Mouse (Mus musculus) lung, embryonic 14.5 days (tissue): ENCODE results near the gene Tmem169. TPM values are rescaled to one million over a fixed set of nuclear protein-coding genes. Genes with fewer than 3 reads are reported as not detected.

Experiments used
- ATAC-seq: fragments of 200-750 bp; cut with Nextera tagmentation; 2 replicates; pipeline ENCODE4 v1.8.0; 2017; ENCODE audit warnings: mild to moderate bottlenecking, moderate TSS enrichment, moderate library complexity; ENCODE audit not compliant: insufficient read depth
- DNase-seq: peaks from one replicate; pipeline ENCODE4 v3.0.0-alpha.2; 2015
- H3K27ac ChIP-seq: fragments of 300-500 bp; sonication (generic); 2 replicates; pipeline ENCODE4 v1.5.1; 2014; ENCODE audit warnings: low read depth, mild to moderate bottlenecking, moderate library complexity
- H3K27me3 ChIP-seq: fragments of 300-500 bp; sonication (generic); 2 replicates; pipeline ENCODE4 v1.6.1; 2014; ENCODE audit warnings: low read length, control low read depth; ENCODE audit not compliant: insufficient read depth
- H3K36me3 ChIP-seq: fragments of 300-500 bp; sonication (generic); 2 replicates; pipeline ENCODE4 v1.6.1; 2014; ENCODE audit warnings: control low read depth; ENCODE audit not compliant: insufficient read depth
- H3K4me1 ChIP-seq: fragments of 300-500 bp; sonication (generic); 2 replicates; pipeline ENCODE4 v1.6.1; 2014; ENCODE audit warnings: antibody characterized with exemption, control low read depth; ENCODE audit not compliant: insufficient read depth
- H3K4me2 ChIP-seq: fragments of 300-500 bp; sonication (generic); 2 replicates; pipeline ENCODE4 v1.6.1; 2014; ENCODE audit warnings: mild to moderate bottlenecking
- H3K4me3 ChIP-seq: fragments of 300-500 bp; sonication (generic); 2 replicates; pipeline ENCODE4 v1.5.1; 2014; ENCODE audit warnings: low read depth, low read length
- H3K9ac ChIP-seq: fragments of 300-500 bp; sonication (generic); 2 replicates; pipeline ENCODE4 v1.6.1; 2014
- H3K9me3 ChIP-seq: fragments of 300-500 bp; sonication (generic); 2 replicates; pipeline ENCODE4 v1.6.1; 2016; ENCODE audit warnings: low read depth, low read length, control low read depth
- CTCF ChIP-seq: IDR thresholded peaks from 2 replicates; pipeline ENCODE4 v1.5.1; 2016; ENCODE audit warnings: antibody characterized with exemption, low read depth
- WGBS: fragments of 180-500 bp; shearing (Covaris S2); extraction: QIAGEN DNeasy Blood & Tissue Kit; methylation state at CpG from one replicate; pipeline ENCODE4 v1.1.7; 2014; 5-methylcytosine and 5-hydroxymethylcytosine counted together
- polyA plus RNA-seq: library from polyadenylated mRNA; unstranded; fragments of >200 nt; fragmentation: Nextera tagmentation; extraction: Ambion mirVana; gene quantifications from 2 replicates; pipeline ENCODE4 v1.2.1, GENCODE M21; 2014

Gene Tmem169
- polyA plus RNA-seq, 1 experiment from 2014 or later = 2.3 TPM

DNA sequence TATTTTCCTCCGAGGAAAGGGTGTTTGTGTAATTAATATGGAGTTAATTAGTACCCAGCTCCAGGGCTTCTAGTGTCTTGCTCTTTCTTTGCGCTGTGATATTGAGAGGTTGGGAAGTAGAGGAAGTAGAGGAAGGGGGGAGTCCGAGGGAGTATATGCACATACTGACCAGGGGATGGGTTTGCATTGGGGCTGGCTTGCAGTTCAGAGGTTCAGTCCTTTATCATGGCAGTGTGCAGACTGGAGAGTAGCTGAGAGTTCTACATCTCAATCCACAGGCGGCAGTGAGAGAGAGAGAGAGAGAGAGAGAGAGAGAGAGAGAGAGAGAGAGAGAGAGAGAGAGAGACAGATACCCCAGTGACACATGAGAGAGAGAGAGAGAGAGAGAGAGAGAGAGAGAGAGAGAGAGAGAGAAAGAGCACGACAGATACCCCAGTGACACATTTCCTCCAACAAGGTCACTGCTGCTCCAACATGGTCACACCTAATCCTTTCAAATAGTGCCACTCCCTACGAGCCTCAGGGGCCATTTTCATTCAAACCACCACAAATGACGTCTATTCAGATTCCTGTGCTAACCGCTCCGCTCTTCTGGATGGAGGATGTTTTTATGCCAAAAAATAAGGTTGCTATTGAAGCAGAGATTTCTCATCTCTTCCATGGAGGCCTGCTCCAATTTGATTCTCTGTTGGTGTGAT lies 28.7 kb downstream of the Tmem169 start:
- TF ChIP-seq CTCF = no peak
- peaks cover 24% of the 10 kb centered on the region; the same call in 1 of the 2 replicates for H3K36me3 ChIP-seq
- no peak overlapping the region for H3K27ac ChIP-seq
- 81% methylated on average over 9 of the region's 9 CpGs for WGBS
- no peak overlapping the region for H3K4me2 ChIP-seq
- no peak for ATAC-seq
- no peak overlapping the region for H3K9ac ChIP-seq
- no peak overlapping the region for H3K4me3 ChIP-seq
- H3K27me3 ChIP-seq = no peaks in the 10 kb centered on the region
- H3K9me3 ChIP-seq = no peaks in the 10 kb centered on the region
- DNase-seq = no peak
- no peaks in the 10 kb centered on the region for H3K4me1 ChIP-seq

DNA sequence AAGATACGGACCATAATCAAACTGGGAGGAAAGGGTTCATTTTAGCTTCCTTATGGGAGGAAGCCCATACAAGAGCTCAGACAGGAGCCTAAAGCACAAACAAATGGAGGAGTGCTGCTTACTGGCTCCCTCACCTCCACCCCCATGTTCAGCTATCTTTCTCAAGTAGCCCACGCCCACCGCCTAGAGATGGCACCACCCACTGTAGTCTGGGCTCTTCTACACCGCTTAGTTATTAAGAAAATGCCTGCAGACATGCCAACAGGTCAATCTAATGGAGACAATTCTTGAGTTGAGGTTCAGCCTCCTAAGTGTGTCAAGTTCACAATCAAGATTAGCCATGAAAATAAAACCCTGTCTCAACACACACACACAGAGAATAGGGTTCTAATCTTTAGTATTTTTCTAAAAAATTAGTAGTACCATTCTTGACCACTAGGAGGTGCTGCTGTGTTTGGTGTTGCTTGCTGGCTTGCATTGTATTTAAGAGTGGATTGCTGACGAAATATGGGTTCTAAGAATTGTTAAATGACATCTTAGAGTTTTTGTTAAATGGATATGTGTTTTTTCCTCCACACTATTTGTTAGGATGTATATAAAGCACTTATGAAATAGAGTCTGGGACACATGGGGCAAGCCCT lies 29.4 kb downstream of the Tmem169 start:
- H3K4me3 ChIP-seq = no peak overlapping the region
- H3K4me2 ChIP-seq = no peak overlapping the region
- peak; percentile 74 for DNase-seq
- H3K4me1 ChIP-seq = no peaks in the 10 kb centered on the region
- WGBS = 72% methylated on average over 5 of the region's 5 CpGs
- no peaks in the 10 kb centered on the region for H3K27me3 ChIP-seq
- H3K9ac ChIP-seq = no peak overlapping the region
- peak; percentile 77 for TF ChIP-seq CTCF
- no peaks in the 10 kb centered on the region for H3K9me3 ChIP-seq
- peaks cover 24% of the 10 kb centered on the region; the same call in 1 of the 2 replicates for H3K36me3 ChIP-seq
- ATAC-seq = no peak
- no peak overlapping the region for H3K27ac ChIP-seq

DNA sequence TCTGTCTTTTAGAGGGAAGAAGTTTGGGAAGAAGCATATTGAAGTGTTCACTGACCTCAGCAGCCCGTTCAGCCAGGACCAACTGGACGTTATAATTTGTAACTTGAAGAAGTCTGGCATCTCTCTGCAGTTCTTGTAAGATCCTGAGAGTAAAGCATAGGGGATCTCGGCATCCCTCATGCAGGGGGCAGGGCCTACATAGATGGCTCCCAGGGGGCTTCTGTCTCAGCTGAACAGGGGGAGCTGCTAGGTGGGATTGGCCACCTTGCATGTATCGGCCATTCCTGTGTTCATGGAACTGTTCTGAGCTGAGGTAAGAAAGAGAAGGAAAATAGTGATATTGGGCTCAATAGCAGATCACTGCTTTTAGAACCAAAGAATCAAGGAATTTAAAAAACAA lies 31.3 kb downstream of the Tmem169 start:
- Histone ChIP-seq H3K4me3 (no peak overlapping the region), H3K4me1 (no peaks in the 10 kb centered on the region), H3K27ac (no peak overlapping the region), H3K27me3 (no peaks in the 10 kb centered on the region), H3K4me2 (no peak overlapping the region), H3K9ac (no peak overlapping the region), H3K36me3 (peaks cover 33% of the 10 kb centered on the region), H3K9me3 (no peaks in the 10 kb centered on the region)
- 82% methylated on average over 4 of the region's 4 CpGs for WGBS
- no peak for ATAC-seq
- no peak for DNase-seq
- TF ChIP-seq CTCF = no peak

DNA sequence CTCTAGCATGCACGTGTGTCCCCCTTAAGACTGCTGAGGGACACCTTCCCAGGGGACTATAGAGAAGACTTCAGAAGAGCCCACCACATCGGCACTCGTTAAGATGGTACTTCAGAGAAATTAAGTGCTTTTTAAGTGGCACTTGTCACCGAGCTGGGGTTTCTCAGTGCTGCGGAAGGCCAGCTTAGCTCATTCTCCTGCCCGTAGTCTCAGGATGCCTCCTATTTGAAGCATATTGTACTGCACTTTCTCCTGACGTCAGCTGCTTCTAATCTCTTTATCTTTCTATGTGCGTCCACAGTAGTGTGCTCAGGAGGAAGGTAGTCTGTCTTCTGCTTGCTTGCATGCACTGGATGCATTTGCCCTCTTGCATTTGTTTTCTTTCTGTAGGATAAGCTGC lies 32.2 kb downstream of the Tmem169 start:
- ATAC-seq = peak; percentile 49; the same call in 1 of the 2 replicates
- Histone ChIP-seq H3K4me3 (no peak overlapping the region), H3K36me3 (peaks cover 36% of the 10 kb centered on the region), H3K9ac (no peak overlapping the region), H3K4me2 (no peak overlapping the region), H3K27ac (no peak overlapping the region), H3K9me3 (no peaks in the 10 kb centered on the region), H3K27me3 (no peaks in the 10 kb centered on the region), H3K4me1 (no peaks in the 10 kb centered on the region)
- TF ChIP-seq CTCF = peak; percentile 26; the same call in 1 of the 2 replicates
- 52% methylated on average over 8 of the region's 8 CpGs for WGBS
- peak; percentile 47 for DNase-seq

DNA sequence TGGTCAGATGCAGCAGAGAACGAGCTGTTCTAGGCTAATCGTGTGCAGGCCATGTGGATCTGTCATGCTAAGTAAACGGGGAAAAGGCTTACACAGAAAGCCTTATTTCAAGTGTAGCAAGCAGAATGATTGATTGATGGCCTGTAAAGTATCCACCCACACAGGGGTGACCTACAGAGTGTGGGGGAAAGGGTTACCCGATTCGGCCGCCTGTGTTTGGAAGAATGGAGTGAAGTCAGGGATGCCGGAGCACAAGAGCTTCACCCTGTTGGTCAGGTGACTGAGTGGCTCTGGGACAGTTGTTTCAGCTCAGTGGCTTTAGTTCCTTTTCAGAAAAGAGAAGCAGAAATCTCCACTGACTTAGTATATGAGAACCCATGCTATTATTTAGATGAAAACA lies 32.7 kb downstream of the Tmem169 start:
- no peak for ATAC-seq
- no peak overlapping the region for H3K4me3 ChIP-seq
- no peaks in the 10 kb centered on the region for H3K27me3 ChIP-seq
- TF ChIP-seq CTCF = no peak
- H3K27ac ChIP-seq = no peak overlapping the region
- no peaks in the 10 kb centered on the region for H3K9me3 ChIP-seq
- peaks cover 31% of the 10 kb centered on the region for H3K36me3 ChIP-seq
- DNase-seq = no peak
- no peaks in the 10 kb centered on the region for H3K4me1 ChIP-seq
- H3K4me2 ChIP-seq = no peak overlapping the region
- H3K9ac ChIP-seq = no peak overlapping the region
- 54% methylated on average over 7 of the region's 7 CpGs for WGBS

DNA sequence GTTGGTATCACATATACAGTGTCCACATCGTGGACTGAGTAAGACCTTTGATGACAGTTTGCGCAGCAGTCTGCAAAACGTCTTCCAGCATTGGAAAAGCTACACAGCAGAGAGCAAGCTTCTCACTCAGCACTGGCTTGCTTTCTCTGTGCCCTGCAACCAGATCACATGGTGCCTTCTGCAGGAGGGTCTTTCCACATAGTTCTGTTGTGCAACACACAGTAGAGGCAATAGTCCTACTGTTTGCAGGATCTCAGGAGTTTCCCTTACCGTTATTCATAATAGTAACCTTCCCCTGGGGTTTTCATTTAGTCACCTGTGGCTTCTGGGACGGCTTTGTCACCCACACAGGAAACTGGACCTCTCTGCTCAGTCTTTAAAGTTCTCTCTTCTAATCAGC lies 36.6 kb downstream of the Tmem169 start:
- Histone ChIP-seq H3K27me3 (no peaks in the 10 kb centered on the region), H3K4me2 (no peak overlapping the region), H3K4me3 (no peak overlapping the region), H3K4me1 (no peaks in the 10 kb centered on the region), H3K9ac (no peak overlapping the region), H3K36me3 (peaks cover 38% of the 10 kb centered on the region), H3K27ac (no peak overlapping the region), H3K9me3 (no peaks in the 10 kb centered on the region)
- ATAC-seq (no peak), DNase-seq (no peak)
- TF ChIP-seq CTCF = no peak
- WGBS = 85% methylated on average over 5 of the region's 5 CpGs

DNA sequence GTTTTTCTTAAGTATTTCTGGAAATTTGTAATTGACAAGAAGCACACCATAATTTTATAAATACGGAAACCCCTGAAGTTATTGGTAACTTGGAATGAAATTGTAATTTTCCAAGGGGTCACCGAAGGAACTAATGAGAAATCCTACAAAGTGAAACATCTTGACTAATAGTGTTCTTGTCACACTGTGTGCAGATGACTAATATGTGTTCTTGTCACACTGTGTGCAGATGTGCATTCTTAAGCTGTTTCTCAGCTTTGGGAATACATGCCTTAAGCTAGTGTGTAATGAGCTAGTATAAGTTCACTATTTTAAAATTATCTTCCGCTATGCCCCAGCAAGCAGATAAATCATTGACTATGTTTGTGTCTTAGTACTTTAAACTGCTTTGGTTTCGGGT lies 39.1 kb downstream of the Tmem169 start:
- no peak for ATAC-seq
- H3K27ac ChIP-seq = no peak overlapping the region
- H3K9me3 ChIP-seq = no peaks in the 10 kb centered on the region
- H3K9ac ChIP-seq = no peak overlapping the region
- H3K27me3 ChIP-seq = no peaks in the 10 kb centered on the region
- peaks cover 52% of the 10 kb centered on the region for H3K36me3 ChIP-seq
- H3K4me2 ChIP-seq = no peak overlapping the region
- TF ChIP-seq CTCF = no peak
- no peaks in the 10 kb centered on the region for H3K4me1 ChIP-seq
- 94% methylated on average over 4 of the region's 4 CpGs for WGBS
- DNase-seq = no peak
- H3K4me3 ChIP-seq = no peak overlapping the region
